Mouse (Mus musculus) liver, embryonic 13.5 days (tissue): ENCODE measurements around the gene Uimc1. TPM values are rescaled to one million over a fixed set of nuclear protein-coding genes. Genes with fewer than 3 reads are reported as not detected.

Source experiments
- ATAC-seq: fragments of 200-750 bp; cut with Nextera tagmentation; 2 replicates; pipeline ENCODE4 v1.8.0; 2017; ENCODE audit warnings: low read depth, mild to moderate bottlenecking, moderate number of reproducible peaks, moderate library complexity
- DNase-seq: peaks from one replicate; pipeline ENCODE4 v3.0.0; 2022
- H3K27ac ChIP-seq: fragments of 300-500 bp; sonication (generic); 2 replicates; pipeline ENCODE4 v1.5.1; 2015; ENCODE audit warnings: moderate library complexity, mild to moderate bottlenecking, inconsistent platforms
- H3K27me3 ChIP-seq: fragments of 300-500 bp; sonication (generic); 2 replicates; pipeline ENCODE4 v1.6.1; 2015; ENCODE audit warnings: mild to moderate bottlenecking, inconsistent platforms
- H3K36me3 ChIP-seq: fragments of 300-500 bp; sonication (generic); 2 replicates; pipeline ENCODE4 v1.6.1; 2015; ENCODE audit warnings: mild to moderate bottlenecking, inconsistent platforms
- H3K4me1 ChIP-seq: fragments of 300-500 bp; sonication (generic); replicated peaks from 2 replicates; pipeline ENCODE4 v1.6.1; 2015; ENCODE audit warnings: inconsistent platforms
- H3K4me2 ChIP-seq: fragments of 300-500 bp; sonication (generic); 2 replicates; pipeline ENCODE4 v1.6.1; 2015; ENCODE audit warnings: inconsistent platforms, mild to moderate bottlenecking, moderate library complexity
- H3K4me3 ChIP-seq: fragments of 300-500 bp; sonication (generic); replicated peaks from 2 replicates; pipeline ENCODE4 v1.5.1; 2015; ENCODE audit warnings: mild to moderate bottlenecking, inconsistent platforms
- H3K9ac ChIP-seq: fragments of 300-500 bp; sonication (generic); 2 replicates; pipeline ENCODE4 v1.6.1; 2015; ENCODE audit warnings: mild to moderate bottlenecking, inconsistent platforms
- H3K9me3 ChIP-seq: fragments of 300-500 bp; sonication (generic); replicated peaks from 2 replicates; pipeline ENCODE4 v1.6.1; 2016; ENCODE audit warnings: inconsistent platforms
- WGBS: fragments of 180-500 bp; shearing (Covaris S2); methylation state at CpG from one replicate; pipeline ENCODE4 v1.1.7; 2015; ENCODE audit not compliant: insufficient replicate concordance; 5-methylcytosine and 5-hydroxymethylcytosine counted together
- polyA plus RNA-seq: library from polyadenylated mRNA; unstranded; fragments of >200 nt; fragmentation: Nextera tagmentation; extraction: Ambion mirVana; gene quantifications from 2 replicates; pipeline ENCODE4 v1.2.1, GENCODE M21; 2015

The Uimc1 gene
- polyA plus RNA-seq, 1 experiment from 2014 or later, result 16.2 TPM

DNA sequence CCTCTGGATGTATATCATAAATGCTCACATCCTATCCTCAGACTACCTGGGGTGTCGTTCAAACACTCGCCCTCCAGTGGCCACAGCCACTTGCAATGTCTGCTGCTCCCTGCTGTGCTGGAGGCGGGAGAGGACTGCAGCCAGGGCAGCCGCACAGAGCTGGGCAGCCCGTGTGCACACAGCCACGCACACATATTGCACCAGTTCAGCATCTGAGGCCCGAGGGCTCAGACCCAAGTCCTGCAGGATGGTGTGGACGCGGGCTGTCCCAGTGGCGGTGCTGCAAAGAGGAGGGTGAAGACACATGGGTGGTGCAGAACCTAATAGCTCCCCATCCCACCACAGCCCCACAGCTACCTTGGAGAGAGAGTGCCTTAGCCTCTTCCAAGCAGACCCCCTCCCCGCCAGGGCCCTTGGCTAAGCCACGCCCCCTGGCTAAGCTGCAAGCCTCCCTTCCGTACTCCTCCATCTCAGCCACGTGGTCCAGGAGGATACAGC, 88.1 kb downstream of the Uimc1 start:
- DNase-seq (no peak), ATAC-seq (no peak)
- 14% methylated on average over 14 of the region's 14 CpGs for WGBS
- H3K27ac ChIP-seq, result no peak overlapping the region
- H3K27me3 ChIP-seq, result no peaks in the 10 kb centered on the region
- H3K9ac ChIP-seq, result no peak overlapping the region
- H3K4me2 ChIP-seq, result no peak overlapping the region
- no peaks in the 10 kb centered on the region for H3K36me3 ChIP-seq
- no peak overlapping the region for H3K4me3 ChIP-seq
- H3K4me1 ChIP-seq, result no peaks in the 10 kb centered on the region; the same call in 1 of the 2 replicates
- H3K9me3 ChIP-seq, result no peaks in the 10 kb centered on the region

DNA sequence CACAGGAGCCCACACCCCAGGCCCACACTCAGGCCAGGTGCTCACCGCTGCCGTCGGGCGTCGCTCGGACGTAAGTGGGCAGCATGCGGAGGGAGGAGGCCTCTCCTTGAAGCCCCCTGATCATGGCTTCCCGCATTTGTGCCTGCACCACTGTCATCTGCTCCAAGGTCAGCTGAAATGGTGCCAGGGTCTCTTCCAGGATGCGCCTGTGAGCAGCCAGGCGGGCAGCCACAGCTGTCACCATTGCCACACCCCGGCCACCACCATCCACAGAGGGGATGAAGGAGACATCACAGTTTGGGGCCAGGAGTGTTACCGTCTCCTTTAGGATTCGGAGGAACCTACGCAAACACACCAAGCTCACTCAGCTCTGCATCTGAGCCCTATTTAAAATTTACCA, 89.0 kb downstream of the Uimc1 start:
- Histone ChIP-seq H3K27me3 (no peaks in the 10 kb centered on the region), H3K27ac (no peak overlapping the region), H3K4me3 (no peak overlapping the region), H3K4me1 (no peaks in the 10 kb centered on the region; the same call in 1 of the 2 replicates), H3K9me3 (no peaks in the 10 kb centered on the region), H3K36me3 (no peaks in the 10 kb centered on the region), H3K4me2 (no peak overlapping the region), H3K9ac (no peak overlapping the region)
- DNase-seq (no peak), ATAC-seq (no peak)
- 78% methylated on average over 15 of the region's 15 CpGs for WGBS

DNA sequence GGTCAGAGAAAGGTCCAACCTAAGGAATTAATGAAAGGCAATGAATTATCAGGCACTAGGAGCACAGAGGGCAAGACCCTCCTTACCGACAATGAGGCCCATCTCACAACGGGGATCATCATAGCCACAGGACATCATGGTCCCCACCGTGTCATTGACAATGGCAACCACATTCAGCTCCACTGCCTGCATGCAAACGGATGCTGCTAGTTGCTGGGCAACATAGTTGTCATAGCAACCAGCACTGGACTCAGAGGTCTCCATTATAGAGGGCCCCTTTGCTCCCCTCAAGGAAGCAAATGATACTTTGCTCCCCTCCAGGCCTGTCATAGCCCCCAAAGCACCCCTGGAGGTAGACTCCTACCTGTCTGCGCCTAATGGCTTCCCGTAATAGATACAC, 91.5 kb downstream of the Uimc1 start:
- no peak for ATAC-seq
- Histone ChIP-seq H3K27me3 (no peaks in the 10 kb centered on the region), H3K4me1 (no peaks in the 10 kb centered on the region; the same call in 1 of the 2 replicates), H3K4me3 (no peak overlapping the region), H3K9me3 (no peaks in the 10 kb centered on the region), H3K27ac (no peak overlapping the region), H3K4me2 (no peak overlapping the region), H3K9ac (no peak overlapping the region), H3K36me3 (no peaks in the 10 kb centered on the region)
- no peak for DNase-seq
- WGBS, result 68% methylated on average over 6 of the region's 6 CpGs

DNA sequence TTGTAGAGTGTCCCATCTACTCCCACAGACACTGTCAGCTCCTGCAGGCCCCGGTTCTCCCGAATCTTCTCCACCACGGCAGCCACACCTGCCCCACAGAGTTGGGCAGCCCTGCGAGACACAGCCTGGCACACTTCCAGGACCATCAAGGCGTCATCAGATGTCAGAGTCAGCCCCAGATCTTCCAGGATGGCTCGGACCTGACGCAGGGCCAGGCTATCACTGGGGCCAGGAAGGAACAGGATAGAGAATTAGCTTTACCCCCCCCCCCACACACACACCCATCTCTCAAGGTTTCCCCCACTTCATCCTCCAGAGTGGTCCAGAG, 93.7 kb downstream of the Uimc1 start:
- DNase-seq (no peak), ATAC-seq (no peak)
- Histone ChIP-seq H3K9me3 (no peaks in the 10 kb centered on the region), H3K27ac (no peak overlapping the region), H3K9ac (no peak overlapping the region), H3K4me3 (no peak overlapping the region), H3K36me3 (no peaks in the 10 kb centered on the region), H3K27me3 (no peaks in the 10 kb centered on the region), H3K4me2 (no peak overlapping the region), H3K4me1 (no peaks in the 10 kb centered on the region)
- WGBS, result 66% methylated on average over 7 of the region's 7 CpGs

DNA sequence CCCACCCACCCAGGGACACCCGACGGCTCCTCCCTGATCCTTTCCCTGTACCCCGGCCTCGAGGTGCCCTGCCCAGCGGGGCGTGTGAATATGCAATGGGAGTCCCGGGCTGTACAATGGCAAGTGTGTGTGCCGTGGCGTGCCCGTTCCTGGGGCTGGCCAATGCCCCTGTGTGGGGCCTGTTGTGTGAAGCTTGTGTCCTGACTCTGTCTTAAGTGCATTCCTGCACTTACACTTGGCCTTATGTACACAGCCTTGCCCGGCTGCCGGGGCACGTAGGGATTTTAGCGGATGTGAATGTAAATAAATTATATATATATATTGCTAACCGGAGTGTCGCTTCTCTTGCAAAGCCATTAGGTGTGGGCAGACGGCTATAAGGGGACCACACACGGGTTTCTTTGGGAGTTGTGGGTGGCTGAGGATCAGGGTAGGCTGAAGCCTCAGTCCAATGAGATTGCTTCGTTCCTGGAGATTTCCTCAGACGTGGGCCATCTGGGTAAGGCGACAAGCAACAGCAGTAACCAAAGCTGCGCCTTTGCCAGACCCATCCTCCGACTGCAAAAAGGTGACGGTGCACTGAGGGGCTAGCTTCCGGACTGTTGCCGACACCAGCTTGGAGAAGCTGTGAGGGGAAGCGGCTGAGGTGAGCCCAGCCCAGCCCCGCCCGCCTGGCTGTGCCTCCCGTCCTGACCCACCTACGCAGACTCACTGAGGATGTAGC, 94.2 kb downstream of the Uimc1 start:
- WGBS, result 68% methylated on average over 31 of the region's 31 CpGs
- no peak overlapping the region for H3K4me2 ChIP-seq
- no peak overlapping the region for H3K27ac ChIP-seq
- DNase-seq (no peak), ATAC-seq (no peak)
- H3K9me3 ChIP-seq, result no peaks in the 10 kb centered on the region
- H3K4me1 ChIP-seq, result no peaks in the 10 kb centered on the region
- H3K4me3 ChIP-seq, result no peak overlapping the region
- H3K36me3 ChIP-seq, result no peaks in the 10 kb centered on the region
- H3K27me3 ChIP-seq, result no peaks in the 10 kb centered on the region
- no peak overlapping the region for H3K9ac ChIP-seq

DNA sequence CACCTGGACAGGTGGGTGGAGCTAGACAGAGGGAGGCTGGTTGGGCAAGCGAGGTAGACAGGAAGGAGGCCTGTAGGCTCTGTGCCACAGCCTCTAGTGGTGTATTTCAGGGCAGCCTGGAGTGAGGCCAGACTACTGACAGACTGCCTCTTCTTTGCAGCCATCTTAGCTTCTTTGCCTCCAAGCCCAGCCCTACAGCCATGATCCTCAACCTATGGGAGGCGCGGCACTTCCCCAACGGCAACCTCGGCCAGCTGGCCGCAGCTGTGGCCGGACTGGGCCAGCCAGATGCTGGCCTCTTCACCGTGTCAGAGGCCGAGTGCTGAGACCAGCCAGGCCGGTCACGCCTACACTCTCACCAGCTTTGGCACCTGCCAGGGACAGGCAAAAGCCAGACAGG, 95.5 kb downstream of the Uimc1 start:
- H3K27ac ChIP-seq, result no peak overlapping the region
- no peak overlapping the region for H3K4me2 ChIP-seq
- H3K9ac ChIP-seq, result no peak overlapping the region
- H3K4me3 ChIP-seq, result no peak overlapping the region
- WGBS, result 73% methylated on average over 11 of the region's 11 CpGs
- ATAC-seq (no peak), DNase-seq (no peak)
- H3K4me1 ChIP-seq, result no peaks in the 10 kb centered on the region
- H3K36me3 ChIP-seq, result no peaks in the 10 kb centered on the region
- H3K27me3 ChIP-seq, result no peaks in the 10 kb centered on the region
- H3K9me3 ChIP-seq, result no peaks in the 10 kb centered on the region

DNA sequence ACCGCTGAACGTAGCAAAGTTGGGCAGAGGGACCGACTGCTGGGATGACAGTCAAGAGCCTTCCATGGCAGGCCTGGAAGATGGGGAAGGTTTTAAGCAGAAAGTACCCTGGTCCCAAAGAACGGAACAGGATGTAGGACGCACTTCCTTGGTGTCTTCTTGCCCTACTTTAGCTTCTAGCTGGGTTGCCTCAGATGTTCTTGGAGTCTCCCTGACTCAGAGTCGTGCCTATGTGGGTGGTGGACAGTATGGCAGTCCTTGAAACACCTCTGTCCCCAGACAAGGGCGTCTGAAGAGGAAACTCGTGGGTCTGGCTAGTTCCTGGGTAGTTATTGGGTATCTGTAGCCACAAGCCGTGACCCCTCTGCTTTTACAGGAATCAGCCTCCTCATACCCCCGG, 98.0 kb downstream of the Uimc1 start:
- 45% methylated on average over 10 of the region's 10 CpGs for WGBS
- Histone ChIP-seq H3K27me3 (no peaks in the 10 kb centered on the region), H3K4me3 (no peak overlapping the region), H3K27ac (no peak overlapping the region), H3K36me3 (no peaks in the 10 kb centered on the region), H3K9ac (no peak overlapping the region), H3K4me2 (no peak overlapping the region), H3K4me1 (no peaks in the 10 kb centered on the region), H3K9me3 (no peaks in the 10 kb centered on the region)
- ATAC-seq (no peak), DNase-seq (no peak)

DNA sequence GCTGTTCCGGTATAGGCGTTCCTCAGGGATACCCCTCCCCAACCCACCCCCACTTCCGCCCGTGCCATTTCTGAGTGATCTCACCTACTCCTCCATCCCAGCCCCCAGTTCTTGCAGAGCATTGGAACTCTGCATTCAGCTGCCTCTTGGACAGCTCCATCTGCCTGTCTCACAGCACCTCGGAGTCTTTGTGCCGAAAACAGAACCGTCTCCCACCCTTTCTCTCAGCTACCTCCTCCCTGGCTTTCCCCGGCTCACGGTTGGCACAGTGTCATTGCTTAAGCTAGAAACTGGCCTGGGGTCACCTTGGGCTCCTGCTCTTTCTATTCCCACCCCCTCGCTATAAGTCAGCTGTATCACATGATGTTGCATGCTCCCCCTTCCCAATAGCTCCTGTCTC, 99.7 kb downstream of the Uimc1 start:
- ATAC-seq (no peak), DNase-seq (no peak)
- H3K4me3 ChIP-seq, result no peak overlapping the region
- H3K36me3 ChIP-seq, result no peaks in the 10 kb centered on the region
- H3K4me2 ChIP-seq, result no peak overlapping the region
- no peaks in the 10 kb centered on the region for H3K27me3 ChIP-seq
- no peak overlapping the region for H3K9ac ChIP-seq
- no peak overlapping the region for H3K27ac ChIP-seq
- H3K9me3 ChIP-seq, result no peaks in the 10 kb centered on the region
- 68% methylated on average over 10 of the region's 10 CpGs for WGBS
- no peaks in the 10 kb centered on the region for H3K4me1 ChIP-seq

DNA sequence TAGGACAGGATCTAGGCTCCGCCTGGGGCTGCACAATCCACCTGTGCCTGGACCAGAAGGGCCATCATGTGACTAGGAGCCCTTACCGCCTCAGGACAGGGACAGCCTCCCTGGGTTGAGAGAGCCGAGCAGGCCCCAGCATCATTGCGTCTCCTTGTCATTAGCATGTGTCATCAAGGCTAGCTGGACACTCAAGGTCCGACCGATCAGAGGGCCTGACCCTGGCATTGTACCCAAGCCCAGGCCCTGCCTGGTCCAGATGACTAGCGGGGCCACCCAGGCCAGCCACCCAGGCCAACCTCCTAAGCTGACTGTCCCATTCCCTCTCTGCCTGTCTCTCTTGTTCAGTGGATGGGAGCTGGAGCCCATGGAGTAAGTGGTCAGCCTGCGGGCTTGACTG, 102.5 kb downstream of the Uimc1 start:
- DNase-seq (no peak), ATAC-seq (no peak)
- no peak overlapping the region for H3K4me2 ChIP-seq
- no peaks in the 10 kb centered on the region for H3K36me3 ChIP-seq
- no peak overlapping the region for H3K27ac ChIP-seq
- H3K9me3 ChIP-seq, result no peaks in the 10 kb centered on the region
- no peak overlapping the region for H3K4me3 ChIP-seq
- 79% methylated on average over 8 of the region's 8 CpGs for WGBS
- H3K4me1 ChIP-seq, result no peaks in the 10 kb centered on the region
- no peaks in the 10 kb centered on the region for H3K27me3 ChIP-seq
- H3K9ac ChIP-seq, result no peak overlapping the region

DNA sequence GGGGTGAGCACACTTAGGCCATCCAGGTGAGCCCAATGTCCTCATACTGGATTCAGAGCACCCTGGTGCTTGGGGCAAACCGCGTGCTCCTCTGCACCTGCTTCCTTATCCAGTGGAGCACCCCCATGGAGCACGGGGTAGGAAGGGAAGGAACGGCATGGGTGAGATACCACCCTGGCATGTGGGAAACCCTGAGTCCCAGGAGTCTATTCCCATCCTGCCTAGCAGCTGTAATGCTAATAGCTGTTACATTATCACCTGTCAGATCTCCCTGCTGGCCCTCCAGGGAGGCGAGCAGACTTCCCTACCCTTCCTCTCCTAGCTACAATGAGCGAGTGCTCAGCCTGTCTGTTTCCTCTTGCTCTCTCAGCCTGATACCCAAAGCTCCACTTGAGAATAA, 104.9 kb downstream of the Uimc1 start:
- Histone ChIP-seq H3K9me3 (no peaks in the 10 kb centered on the region), H3K27ac (no peak overlapping the region), H3K4me3 (no peak overlapping the region), H3K9ac (no peak overlapping the region), H3K27me3 (0 out of 2 replicates have a peak, but pooled peaks cover 3% of the 10 kb centered on the region), H3K36me3 (no peaks in the 10 kb centered on the region), H3K4me2 (no peak overlapping the region), H3K4me1 (no peaks in the 10 kb centered on the region)
- DNase-seq (no peak), ATAC-seq (no peak)
- WGBS, result 31% methylated on average over 6 of the region's 6 CpGs

DNA sequence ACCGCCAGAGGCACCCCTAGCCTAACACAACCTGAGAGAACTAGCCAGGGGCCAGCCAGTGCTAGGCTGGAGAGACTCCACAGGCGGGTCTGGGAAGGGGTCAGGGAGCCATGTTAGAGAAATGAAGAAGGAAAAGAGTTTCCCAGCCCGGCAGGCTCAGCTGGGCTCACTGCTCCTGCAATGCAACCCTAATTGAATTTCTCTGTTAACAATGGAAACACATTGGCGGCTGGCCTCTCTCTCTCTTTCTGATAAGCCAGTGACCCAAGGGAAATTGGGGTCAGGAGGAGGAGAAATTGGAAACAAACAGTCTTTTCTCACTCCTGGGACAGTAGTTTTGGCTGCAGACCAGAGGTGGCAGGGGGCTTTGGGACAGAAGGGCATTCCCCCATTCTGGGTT, 105.5 kb downstream of the Uimc1 start:
- Histone ChIP-seq H3K4me1 (no peaks in the 10 kb centered on the region), H3K36me3 (no peaks in the 10 kb centered on the region), H3K4me2 (no peak overlapping the region), H3K9ac (no peak overlapping the region), H3K4me3 (no peak overlapping the region), H3K27ac (no peak overlapping the region), H3K27me3 (0 out of 2 replicates have a peak, but pooled peaks cover 3% of the 10 kb centered on the region), H3K9me3 (no peaks in the 10 kb centered on the region)
- no peak for DNase-seq
- no peak for ATAC-seq
- WGBS, result 18% methylated on average over 4 of the region's 4 CpGs

DNA sequence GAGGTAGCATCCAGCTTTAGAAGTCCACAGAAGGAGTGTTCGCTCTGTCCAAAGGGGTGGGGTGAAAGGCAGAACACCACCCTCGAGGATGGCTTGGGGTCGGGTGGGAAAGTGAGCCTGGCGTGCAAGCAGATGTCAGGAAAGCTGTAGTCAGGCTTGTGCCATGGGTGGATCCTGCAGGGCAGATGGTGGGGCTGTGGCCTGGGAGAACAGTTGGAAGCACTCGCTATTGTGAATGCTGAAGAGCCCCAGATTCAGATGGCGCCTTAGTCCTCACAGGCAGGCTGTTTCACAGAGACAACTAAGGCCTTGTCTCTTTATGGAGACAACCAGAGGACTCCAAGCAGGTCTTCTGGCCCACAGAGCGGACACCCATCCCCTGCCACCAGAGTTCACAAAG, 107.9 kb downstream of the Uimc1 start:
- Histone ChIP-seq H3K9me3 (no peaks in the 10 kb centered on the region), H3K27ac (no peak overlapping the region), H3K4me2 (no peak overlapping the region), H3K36me3 (no peaks in the 10 kb centered on the region), H3K4me1 (no peaks in the 10 kb centered on the region), H3K4me3 (no peak overlapping the region), H3K9ac (no peak overlapping the region), H3K27me3 (0 out of 2 replicates have a peak, but pooled peaks cover 3% of the 10 kb centered on the region)
- ATAC-seq (no peak), DNase-seq (no peak)
- 69% methylated on average over 7 of the region's 7 CpGs for WGBS
